Mouse (Mus musculus): Measurements from ENCODE around the gene Map2k6.

Map2k6 gene

GRCm38 (mm10) chr11:110450758-110451121 lies 51.8 kb downstream of the Map2k6 start:
- no peak for DNase-seq (ENCODE audit: low spot score)

- DNase-seq (ENCODE audit: low spot score), result no peak
Measured at GRCm38 (mm10) chr11:110451590-110451989, 52.7 kb downstream of the Map2k6 start.

DNA sequence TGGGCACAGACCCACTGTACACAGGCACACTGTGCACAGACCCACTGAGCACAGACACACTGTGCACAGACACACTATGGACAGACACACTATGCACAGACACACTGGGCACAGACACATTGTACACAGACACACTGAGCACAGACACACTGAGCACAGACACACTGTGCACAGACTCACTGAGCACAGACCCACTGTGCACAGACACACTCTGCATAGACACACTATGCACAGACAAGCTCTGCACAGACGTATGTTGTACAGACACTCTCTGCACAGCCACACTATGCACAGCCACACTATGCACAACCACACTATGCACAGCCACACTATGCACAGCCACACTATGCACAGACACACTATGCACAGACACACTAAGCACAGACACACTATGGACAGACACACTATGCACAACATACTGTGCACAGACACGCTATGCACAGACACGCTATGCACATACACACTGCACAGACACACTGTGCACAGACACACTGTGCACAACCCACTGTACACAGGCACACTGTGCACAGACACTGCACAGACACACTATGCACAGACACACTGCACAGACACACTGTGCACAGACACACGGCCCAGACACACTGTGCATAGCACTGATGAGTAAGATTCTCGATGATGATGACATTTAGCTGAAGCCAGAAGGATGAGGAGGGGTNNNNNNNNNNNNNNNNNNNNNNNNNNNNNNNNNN lies 54.7 kb downstream of the Map2k6 start:
- no peak for DNase-seq (ENCODE audit: low spot score)

DNA sequence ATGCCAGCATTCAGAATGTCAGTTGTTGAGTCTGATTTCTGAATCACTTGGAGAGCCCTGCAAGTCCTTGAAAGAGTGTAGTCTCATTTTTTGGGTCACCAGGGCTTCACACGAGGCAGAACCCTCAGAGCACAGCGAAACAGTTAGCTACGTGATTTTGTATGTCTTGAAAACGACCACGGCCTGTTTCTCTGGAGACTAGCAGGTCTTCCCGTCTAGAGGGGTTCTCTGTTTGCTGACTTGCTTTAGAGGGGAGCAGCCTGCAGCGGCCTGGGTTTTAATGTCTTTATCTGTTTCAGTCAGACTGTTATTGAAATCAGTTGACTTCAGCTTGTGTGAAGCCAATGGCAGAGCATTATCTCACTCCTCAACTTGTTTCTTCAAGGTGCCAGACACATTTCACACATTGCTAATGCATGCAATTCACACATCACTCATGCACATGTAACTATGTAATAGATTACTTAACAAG lies 58.6 kb downstream of the Map2k6 start:
- DNase-seq (ENCODE audit: low spot score), result no peak

DNA sequence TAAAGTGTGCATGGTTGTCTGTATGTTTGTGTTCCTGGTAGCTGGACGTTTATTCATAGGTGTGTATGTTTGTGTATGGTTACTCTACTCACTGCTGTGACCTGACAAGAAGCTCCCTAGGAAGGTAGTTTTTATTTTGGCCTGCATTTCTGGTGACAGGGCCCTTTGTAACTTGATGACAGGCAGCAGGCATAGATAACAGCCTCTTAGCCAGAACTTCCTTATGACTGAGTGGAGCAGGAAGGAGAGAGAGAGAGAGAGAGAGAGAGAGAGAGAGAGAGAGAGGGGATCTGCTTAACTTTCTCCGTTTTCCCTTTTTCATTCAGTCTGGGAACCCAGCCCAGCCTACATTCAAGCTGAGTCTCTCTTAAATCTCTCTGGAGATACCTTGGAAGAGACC lies 61.6 kb downstream of the Map2k6 start:
- DNase-seq (ENCODE audit: low spot score), result no peak

DNA sequence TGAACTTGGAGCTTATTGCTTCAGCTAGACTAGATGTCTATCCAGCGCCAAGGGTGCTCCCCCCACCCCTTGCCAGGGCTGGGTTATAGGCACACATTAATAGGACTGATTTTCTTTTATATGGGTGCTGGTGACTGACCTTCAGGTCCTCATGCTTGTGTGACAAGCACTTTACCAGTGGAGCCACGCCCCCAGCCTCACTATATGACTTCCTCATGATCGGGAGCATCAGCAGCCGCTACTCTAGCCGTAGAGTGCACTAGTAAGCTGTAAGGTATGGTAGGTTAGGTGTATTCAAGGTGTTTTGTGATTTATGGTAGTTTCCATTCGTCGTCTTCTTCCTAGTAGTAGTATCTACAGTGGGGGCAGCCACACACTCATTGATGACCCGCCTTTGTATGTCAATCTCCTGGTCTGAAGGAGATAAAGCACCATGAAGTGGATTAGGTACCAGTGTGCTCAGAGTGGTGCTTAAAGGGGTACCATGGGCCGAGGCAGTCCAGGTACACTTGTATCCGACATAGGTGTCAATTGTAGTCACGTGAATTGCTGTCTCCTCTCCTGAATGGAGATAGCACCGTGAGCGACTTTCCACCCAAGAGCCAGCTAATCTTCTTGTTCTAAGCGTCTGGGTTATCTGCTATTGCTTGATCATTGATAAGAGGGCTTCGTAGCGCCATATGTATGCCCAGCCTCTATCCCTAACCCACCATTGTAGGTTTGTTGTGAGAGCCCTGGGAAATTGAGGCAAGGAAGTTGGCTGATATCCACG lies 62.8 kb downstream of the Map2k6 start:
- no peak for DNase-seq (ENCODE audit: low spot score)

GRCm38 (mm10) chr11:110462975-110463578 lies 64.2 kb downstream of the Map2k6 start:
- no peak for DNase-seq (ENCODE audit: low spot score)

DNA sequence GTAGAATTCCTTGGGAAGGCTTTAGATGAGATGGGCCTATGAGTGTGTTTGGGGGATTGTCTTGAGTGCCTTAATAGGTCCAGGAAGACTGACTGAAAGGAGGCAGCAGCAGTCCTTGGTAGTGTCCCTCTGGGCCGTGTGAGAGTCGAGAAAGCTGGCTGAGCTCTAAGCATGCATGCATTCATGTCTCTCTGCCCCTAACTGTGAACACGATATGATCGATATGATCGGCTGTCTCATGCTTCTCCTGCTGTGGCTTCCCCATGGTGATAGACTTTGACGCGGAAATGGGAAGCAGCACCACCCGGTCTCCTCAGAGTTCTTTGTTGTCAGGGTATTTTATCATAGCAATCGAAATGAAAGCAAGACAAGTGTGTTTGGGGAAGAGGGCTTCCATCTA lies 64.9 kb downstream of the Map2k6 start:
- no peak for DNase-seq (ENCODE audit: low spot score)

GRCm38 (mm10) chr11:110469054-110469453 lies 70.1 kb downstream of the Map2k6 start:
- no peak for DNase-seq (ENCODE audit: low spot score)

DNA sequence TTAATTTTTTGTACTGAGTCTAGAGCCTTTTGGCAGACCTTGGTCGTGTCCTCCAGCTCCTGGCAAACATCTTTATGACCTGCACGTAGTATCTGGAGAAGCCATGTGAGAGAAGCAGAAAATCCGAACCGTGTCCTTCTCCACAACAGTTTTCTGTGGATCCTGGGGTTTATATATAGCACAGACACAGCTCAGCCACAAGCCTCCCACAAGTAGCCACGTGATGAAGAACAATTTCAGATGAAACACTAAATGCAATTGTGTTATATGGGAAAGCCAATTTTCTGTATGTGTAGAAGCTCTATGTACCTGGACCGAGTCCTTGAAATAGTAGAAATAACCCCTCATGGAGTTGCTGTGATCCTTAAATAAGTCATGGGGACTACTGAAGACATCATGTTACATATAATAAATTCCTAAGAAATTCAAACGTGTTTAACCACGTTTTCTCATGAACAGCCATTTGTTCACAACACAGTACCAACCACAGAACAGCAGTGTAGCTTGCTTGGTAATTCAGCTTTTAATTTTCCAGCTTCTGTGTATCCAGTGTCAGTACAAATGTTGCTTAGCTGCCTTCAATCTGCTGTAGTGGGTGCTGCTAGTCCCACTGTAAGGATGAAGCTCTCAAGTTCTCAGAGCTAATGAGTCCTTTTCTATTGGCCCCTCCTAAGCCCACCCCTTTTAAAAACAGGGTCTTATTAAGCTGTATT lies 71.8 kb downstream of the Map2k6 start:
- no peak for DNase-seq (ENCODE audit: low spot score)

GRCm38 (mm10) chr11:110471362-110471761 lies 72.4 kb downstream of the Map2k6 start:
- DNase-seq (ENCODE audit: low spot score), result no peak

DNA sequence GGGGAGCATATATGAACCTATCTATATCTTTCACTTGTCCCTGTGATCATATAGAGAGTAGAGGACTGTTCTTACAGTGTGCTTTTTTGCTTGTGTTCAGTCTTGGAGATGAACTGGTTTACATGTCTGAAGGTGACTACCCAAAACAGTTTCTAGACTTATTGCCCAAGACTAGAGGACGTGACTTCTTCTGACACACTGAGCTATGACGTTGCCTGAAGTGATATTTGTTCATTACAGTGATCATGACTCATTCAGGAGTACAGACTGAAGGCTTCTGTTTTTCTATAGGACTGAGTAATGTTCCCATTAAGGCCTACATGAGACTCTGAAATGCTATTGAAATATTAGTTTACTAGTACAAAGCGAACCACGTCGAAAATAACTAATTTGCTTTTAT lies 73.2 kb downstream of the Map2k6 start:
- DNase-seq (ENCODE audit: low spot score), result no peak

- DNase-seq (ENCODE audit: low spot score), result no peak
Measured at GRCm38 (mm10) chr11:110473495-110473894, 74.6 kb downstream of the Map2k6 start.

- DNase-seq (ENCODE audit: low spot score), result no peak
Measured at GRCm38 (mm10) chr11:110476361-110477151, 77.6 kb downstream of the Map2k6 start.

DNA sequence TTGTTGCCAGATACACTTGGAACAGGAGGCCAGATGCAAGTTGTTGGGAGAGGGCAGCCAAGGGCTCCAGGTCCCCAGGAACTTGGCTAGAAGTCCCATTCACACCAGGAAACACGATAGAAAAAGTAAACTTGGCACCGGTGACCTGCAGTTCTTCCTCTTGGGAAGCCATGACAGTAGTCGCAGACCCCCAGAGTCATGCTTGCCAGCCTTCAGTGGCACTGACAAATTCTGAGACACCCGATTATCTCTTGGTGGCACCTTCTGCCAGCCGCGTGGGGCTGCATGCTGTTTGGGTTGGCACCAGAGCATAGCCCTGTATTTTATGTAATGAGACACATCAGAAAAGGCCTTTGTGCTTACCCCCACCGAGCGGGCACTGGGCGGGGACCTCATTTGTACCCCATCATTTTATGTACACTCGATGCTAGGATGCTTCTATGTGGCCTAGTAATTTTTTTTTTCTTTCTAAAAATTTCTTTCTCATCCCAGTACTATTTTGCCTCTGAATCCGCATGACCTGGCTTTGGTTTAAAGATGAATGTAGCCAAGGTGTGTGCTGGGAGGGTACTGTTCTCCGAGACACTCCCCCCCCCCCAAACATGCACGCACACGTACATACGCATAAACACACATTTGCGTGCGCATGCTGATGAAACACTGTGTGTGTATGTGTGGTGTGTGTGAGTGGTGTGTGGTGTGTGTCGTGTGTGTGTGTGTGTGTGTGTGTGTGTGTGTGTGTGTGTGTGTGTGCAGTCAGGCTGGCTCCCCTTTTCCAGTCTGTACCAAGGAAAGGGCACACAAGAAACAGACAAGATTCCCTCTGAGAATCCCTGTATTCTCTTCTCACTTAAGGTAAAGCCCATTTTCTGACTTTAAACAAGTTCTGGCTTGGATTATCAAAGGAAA lies 79.3 kb downstream of the Map2k6 start:
- DNase-seq (ENCODE audit: low spot score), result no peak

DNA sequence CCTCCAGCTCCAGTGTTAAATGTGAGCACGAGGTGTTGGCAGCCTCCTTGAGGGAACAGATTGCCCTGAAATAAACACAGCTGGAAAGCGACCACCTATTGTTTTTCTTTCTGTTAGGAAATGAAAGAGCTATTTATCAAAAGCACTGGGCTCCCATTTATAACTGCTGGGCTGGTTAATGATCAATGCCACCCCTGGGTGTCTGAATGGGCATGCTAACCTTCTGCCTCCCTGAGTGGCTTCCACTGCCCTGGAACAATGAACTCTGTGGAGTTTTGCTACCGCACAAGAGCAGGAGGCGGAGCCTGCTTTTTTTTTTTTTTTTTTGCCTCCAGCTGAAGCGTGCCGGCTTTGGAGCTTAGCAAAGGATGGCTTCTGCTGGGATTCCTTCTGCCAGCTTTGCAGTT lies 80.1 kb downstream of the Map2k6 start:
- DNase-seq (ENCODE audit: low spot score), result no peak

GRCm38 (mm10) chr11:110481406-110481805 lies 82.5 kb downstream of the Map2k6 start:
- DNase-seq (ENCODE audit: low spot score), result no peak

- no peak for DNase-seq (ENCODE audit: low spot score)
Measured at GRCm38 (mm10) chr11:110482176-110482575, 83.3 kb downstream of the Map2k6 start.

GRCm38 (mm10) chr11:110482649-110483048 lies 83.7 kb downstream of the Map2k6 start:
- DNase-seq (ENCODE audit: low spot score), result no peak

GRCm38 (mm10) chr11:110483165-110483564 lies 84.2 kb downstream of the Map2k6 start:
- no peak for DNase-seq (ENCODE audit: low spot score)

GRCm38 (mm10) chr11:110484426-110484825 lies 85.5 kb downstream of the Map2k6 start:
- DNase-seq (ENCODE audit: low spot score), result no peak
